Mouse (Mus musculus): ENCODE data around the gene Pes1.
"Not testable (repeated sequence)": the region's sequence is repeated elsewhere in the genome, so short reads cannot be mapped to it uniquely, and the experiment has no call there.

The Pes1 gene

GRCm38 (mm10) chr11:4005220-4005805 is 41.5 kb downstream of the Pes1 start:
- in situ Hi-C loops (cut with MboI; ENCODE audit: low sequenced_read_pairs), result loop anchor here (5.0 kb wide), 1 partner anchor 72 kb away; no protein-coding TSS in a partner anchor

GRCm38 (mm10) chr11:4006462-4006861 is 42.7 kb downstream of the Pes1 start:
- in situ Hi-C loops (cut with MboI; ENCODE audit: low sequenced_read_pairs), result loop anchor here (5.0 kb wide), 1 partner anchor 71 kb away; no protein-coding TSS in a partner anchor

GRCm38 (mm10) chr11:4012616-4013015 is 48.8 kb downstream of the Pes1 start:
- in situ Hi-C loops (cut with MboI; ENCODE audit: low sequenced_read_pairs), result no loop called here

DNA sequence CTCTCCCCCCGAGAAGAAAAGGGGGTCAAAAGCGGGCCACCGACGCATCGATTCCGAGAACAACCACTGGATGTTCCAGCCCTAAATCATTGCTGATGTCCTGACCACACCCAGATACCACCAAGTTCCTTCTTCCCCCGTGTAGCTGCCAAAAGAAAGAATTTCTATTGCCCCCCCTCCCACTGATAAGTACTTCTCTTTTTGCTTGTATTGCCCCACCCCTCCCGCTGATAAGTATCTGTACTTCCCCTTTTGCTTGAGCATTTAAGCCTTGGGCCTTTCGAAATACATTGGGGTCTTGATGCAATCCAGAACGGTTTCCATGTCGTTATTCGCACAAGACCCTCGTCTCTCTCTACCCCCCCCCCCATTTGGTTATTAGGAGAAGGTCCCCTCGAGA is 52.0 kb downstream of the Pes1 start:
- in situ Hi-C loops (cut with MboI; ENCODE audit: low sequenced_read_pairs), result not testable (repeated sequence)

- in situ Hi-C loops (cut with MboI; ENCODE audit: low sequenced_read_pairs), result not testable (repeated sequence)
Measured at GRCm38 (mm10) chr11:4022111-4022510, 58.3 kb downstream of the Pes1 start.

DNA sequence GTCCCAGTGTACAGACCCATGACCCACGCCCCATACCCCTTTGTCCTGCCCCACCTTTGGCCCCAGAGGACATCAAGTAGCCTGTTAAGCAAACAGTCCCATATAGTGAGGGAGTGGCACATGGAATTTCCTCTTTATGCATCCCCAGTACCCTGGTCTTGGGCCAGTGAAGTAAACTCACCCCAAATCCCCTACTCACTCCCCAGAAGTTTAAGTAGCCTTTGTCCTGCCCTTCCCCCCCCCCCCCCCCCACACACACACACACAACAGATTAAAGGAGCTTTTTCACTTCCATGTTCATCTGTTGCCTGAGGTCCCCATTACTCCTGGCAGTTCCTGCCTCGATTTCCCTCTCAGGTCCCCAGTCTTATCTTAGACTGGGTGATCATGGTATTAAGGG is 59.5 kb downstream of the Pes1 start:
- in situ Hi-C loops (cut with MboI; ENCODE audit: low sequenced_read_pairs), result no loop called here

- in situ Hi-C loops (cut with MboI; ENCODE audit: low sequenced_read_pairs), result no loop called here
Measured at GRCm38 (mm10) chr11:4027066-4027465, 63.3 kb downstream of the Pes1 start.

- in situ Hi-C loops (cut with MboI; ENCODE audit: low sequenced_read_pairs), result no loop called here
Measured at GRCm38 (mm10) chr11:4027561-4028334, 64.0 kb downstream of the Pes1 start.

GRCm38 (mm10) chr11:4029343-4029742 is 65.6 kb downstream of the Pes1 start:
- in situ Hi-C loops (cut with MboI; ENCODE audit: low sequenced_read_pairs), result no loop called here

Data from CH12F3 (cell line).